Mouse (Mus musculus) midbrain, embryonic 11.5 days (tissue): ENCODE data around the gene Nectin2. TPM values are rescaled to one million over a fixed set of nuclear protein-coding genes. Genes with fewer than 3 reads are reported as not detected.

Source experiments
- polyA plus RNA-seq: library from polyadenylated mRNA; unstranded; fragments of >200 nt; fragmentation: Nextera tagmentation; extraction: Ambion mirVana; gene quantifications from 2 replicates; pipeline ENCODE4 v1.2.1, GENCODE M21; 2014

Nectin2 gene
- polyA plus RNA-seq, 1 experiment from 2014 or later = 52.8 TPM

Other genes with a start within 250 kb of the Nectin2 start
- 2.6 TPM in 2 replicates for gene Bloc1s3, start 242.1 kb downstream of the Nectin2 start, polyA plus RNA-seq
- 41.5 and 51.6 TPM in 2 replicates for gene Trappc6a, start 242.1 kb downstream of the Nectin2 start, polyA plus RNA-seq
- not detected in 2 replicates for gene Nkpd1, start 232.6 kb downstream of the Nectin2 start, polyA plus RNA-seq
- 2.8 and 3.0 TPM in 2 replicates for gene Ppp1r37, start 187.4 kb downstream of the Nectin2 start, polyA plus RNA-seq
- gene Zfp296, start 173.2 kb downstream of the Nectin2 start, polyA plus RNA-seq = 0.10 and 0.20 TPM in 2 replicates
- gene Gemin7, start 172.9 kb downstream of the Nectin2 start, polyA plus RNA-seq = 152 and 161 TPM in 2 replicates
- gene Clasrp, start 146.0 kb downstream of the Nectin2 start, polyA plus RNA-seq = 44.6 and 46.1 TPM in 2 replicates
- gene Relb, start 121.0 kb downstream of the Nectin2 start, polyA plus RNA-seq = 3.7 and 4.3 TPM in 2 replicates
- gene Clptm1, start 85.5 kb downstream of the Nectin2 start, polyA plus RNA-seq = 89.7 and 94.1 TPM in 2 replicates
- not detected in 2 replicates for gene Apoc2, start 72.5 kb downstream of the Nectin2 start, polyA plus RNA-seq
- gene Gm44805, start 69.1 kb downstream of the Nectin2 start, polyA plus RNA-seq = not detected in 2 replicates
- not detected in 2 replicates for gene Apoc4, start 69.0 kb downstream of the Nectin2 start, polyA plus RNA-seq
- gene Apoc1, start 57.8 kb downstream of the Nectin2 start, polyA plus RNA-seq = 1.9 and 3.2 TPM in 2 replicates
- gene Apoe, start 51.3 kb downstream of the Nectin2 start, polyA plus RNA-seq = 180 and 196 TPM in 2 replicates
- 113 and 138 TPM in 2 replicates for gene Tomm40, start 35.0 kb downstream of the Nectin2 start, polyA plus RNA-seq
- 11.7 and 13.2 TPM in 2 replicates for gene Bcam, start 20.5 kb upstream of the Nectin2 start, polyA plus RNA-seq
- gene Cblc, start 46.3 kb upstream of the Nectin2 start, polyA plus RNA-seq = not detected in 2 replicates
- 0.47 and 0.67 TPM in 2 replicates for gene Bcl3, start 72.3 kb upstream of the Nectin2 start, polyA plus RNA-seq
- gene Gm19345, start 101.5 kb upstream of the Nectin2 start, polyA plus RNA-seq = 0.22 TPM in 1 of 2 replicates, not detected in the other
- gene Ceacam16, start 110.8 kb upstream of the Nectin2 start, polyA plus RNA-seq = not detected in 2 replicates
- gene Ceacam19, start 137.5 kb upstream of the Nectin2 start, polyA plus RNA-seq = not detected in 2 replicates
- 2.8 and 3.0 TPM in 2 replicates for gene Pvr, start 170.7 kb upstream of the Nectin2 start, polyA plus RNA-seq
- 0.20 TPM in 1 of 2 replicates, not detected in the other for gene Igsf23, start 200.3 kb upstream of the Nectin2 start, polyA plus RNA-seq
- gene Ceacam20, start 214.9 kb upstream of the Nectin2 start, polyA plus RNA-seq = not detected in 2 replicates
- not detected in 2 replicates for gene Nlrp9b, start 241.0 kb upstream of the Nectin2 start, polyA plus RNA-seq